Mouse (Mus musculus): ENCODE measurements at regions not wholly inside any gene's neighbourhood (a gene's known extent, or its start where the extent isn't known, plus 50 kb on each side); places are given as distances from the start of the nearest gene placed in this dataset.

- Histone ChIP-seq H3K36me3 (ENCODE audit: insufficient read depth, low read length) (no peaks in the 10 kb centered on the region), H3K4me2 (ENCODE audit: low read depth, low read length) (no peak overlapping the region), H3K4me3 (ENCODE audit: low read length) (no peak overlapping the region), H3K9me3 (ENCODE audit: low read length) (no peaks in the 10 kb centered on the region), H3K27me3 (ENCODE audit: insufficient read depth, low read length) (no peaks in the 10 kb centered on the region), H3K9ac (replicated peaks; ENCODE audit: low read length) (no peak overlapping the region), H3K27ac (no peak overlapping the region), H3K4me1 (ENCODE audit: insufficient read depth, low read length) (no peaks in the 10 kb centered on the region)
- DNase-seq (ENCODE audit: low spot score) (peak; percentile 29), ATAC-seq (0 out of 2 replicates have a peak, but pooled peaks have one; percentile 45)
- TF ChIP-seq CTCF (IDR thresholded peaks at IDR 0.05; ENCODE audit: low read depth) = no peak
- WGBS = 33% methylated on average over 13 of the region's 13 CpGs
These were observed 126.9 kb upstream of the Pabpc6 start for GRCm38 (mm10) chr17:9796225-9796988.

- no peak for TF ChIP-seq CTCF (IDR thresholded peaks at IDR 0.05; ENCODE audit: low read depth)
- Histone ChIP-seq H3K9me3 (ENCODE audit: low read length) (no peaks in the 10 kb centered on the region), H3K27ac (peak overlapping the region; percentile 69; the same call in 1 of the 2 replicates), H3K27me3 (ENCODE audit: insufficient read depth, low read length) (no peaks in the 10 kb centered on the region), H3K36me3 (ENCODE audit: insufficient read depth, low read length) (no peaks in the 10 kb centered on the region), H3K4me1 (ENCODE audit: insufficient read depth, low read length) (peaks cover 4% of the 10 kb centered on the region; the same call in 1 of the 2 replicates), H3K9ac (replicated peaks; ENCODE audit: low read length) (no peak overlapping the region), H3K4me2 (ENCODE audit: low read depth, low read length) (no peak overlapping the region), H3K4me3 (ENCODE audit: low read length) (no peak overlapping the region)
- 84% methylated on average over 5 of the region's 5 CpGs for WGBS
- ATAC-seq (no peak), DNase-seq (ENCODE audit: low spot score) (no peak)
These were observed 109.3 kb upstream of the Pabpc6 start for GRCm38 (mm10) chr17:9778866-9779265.

- Histone ChIP-seq H3K9me3 (ENCODE audit: low read length) (no peaks in the 10 kb centered on the region), H3K36me3 (ENCODE audit: insufficient read depth, low read length) (no peaks in the 10 kb centered on the region), H3K27ac (peak overlapping the region; percentile 69), H3K9ac (replicated peaks; ENCODE audit: low read length) (no peak overlapping the region), H3K4me3 (ENCODE audit: low read length) (no peak overlapping the region), H3K4me2 (ENCODE audit: low read depth, low read length) (no peak overlapping the region), H3K27me3 (ENCODE audit: insufficient read depth, low read length) (no peaks in the 10 kb centered on the region), H3K4me1 (ENCODE audit: insufficient read depth, low read length) (peaks cover 4% of the 10 kb centered on the region; the same call in 1 of the 2 replicates)
- no peak for ATAC-seq
- TF ChIP-seq CTCF (IDR thresholded peaks at IDR 0.05; ENCODE audit: low read depth) = no peak
- no peak for DNase-seq (ENCODE audit: low spot score)
These were observed 107.6 kb upstream of the Pabpc6 start for GRCm38 (mm10) chr17:9777165-9777564.

GRCm38 (mm10) chr17:9776286-9777016, 106.9 kb upstream of the Pabpc6 start:
- no peak overlapping the region for H3K9ac ChIP-seq (replicated peaks; ENCODE audit: low read length)
- H3K4me1 ChIP-seq (ENCODE audit: insufficient read depth, low read length) = peaks cover 4% of the 10 kb centered on the region; the same call in 1 of the 2 replicates
- 25% methylated on average over 8 of the region's 9 CpGs for WGBS
- no peak overlapping the region for H3K4me3 ChIP-seq (ENCODE audit: low read length)
- no peak for TF ChIP-seq CTCF (IDR thresholded peaks at IDR 0.05; ENCODE audit: low read depth)
- H3K27me3 ChIP-seq (ENCODE audit: insufficient read depth, low read length) = no peaks in the 10 kb centered on the region
- peak; percentile 92 for ATAC-seq
- H3K27ac ChIP-seq = peak overlapping the region; percentile 69
- no peaks in the 10 kb centered on the region for H3K9me3 ChIP-seq (ENCODE audit: low read length)
- H3K4me2 ChIP-seq (ENCODE audit: low read depth, low read length) = no peak overlapping the region
- no peaks in the 10 kb centered on the region for H3K36me3 ChIP-seq (ENCODE audit: insufficient read depth, low read length)
- peak; percentile 83 for DNase-seq (ENCODE audit: low spot score)

GRCm38 (mm10) chr17:9775668-9776151, 106.2 kb upstream of the Pabpc6 start:
- TF ChIP-seq CTCF (IDR thresholded peaks at IDR 0.05; ENCODE audit: low read depth) = no peak
- no peak overlapping the region for H3K4me2 ChIP-seq (ENCODE audit: low read depth, low read length)
- ATAC-seq (peak; percentile 93), DNase-seq (ENCODE audit: low spot score) (peak; percentile 82)
- no peak overlapping the region for H3K4me3 ChIP-seq (ENCODE audit: low read length)
- 20% methylated on average over 9 of the region's 9 CpGs for WGBS
- no peak overlapping the region for H3K9ac ChIP-seq (replicated peaks; ENCODE audit: low read length)
- H3K27me3 ChIP-seq (ENCODE audit: insufficient read depth, low read length) = no peaks in the 10 kb centered on the region
- H3K4me1 ChIP-seq (ENCODE audit: insufficient read depth, low read length) = peaks cover 4% of the 10 kb centered on the region; the same call in 1 of the 2 replicates
- peak overlapping the region; percentile 69 for H3K27ac ChIP-seq
- H3K9me3 ChIP-seq (ENCODE audit: low read length) = no peaks in the 10 kb centered on the region
- no peaks in the 10 kb centered on the region for H3K36me3 ChIP-seq (ENCODE audit: insufficient read depth, low read length)

GRCm38 (mm10) chr17:9774740-9775629, 105.5 kb upstream of the Pabpc6 start:
- ATAC-seq = no peak
- 51% methylated on average over 11 of the region's 11 CpGs for WGBS

More at GRCm38 (mm10) chr17:9774740-9775629, 105.5 kb upstream of the Pabpc6 start:
- H3K9ac ChIP-seq (replicated peaks; ENCODE audit: low read length) = no peak overlapping the region
- no peaks in the 10 kb centered on the region for H3K9me3 ChIP-seq (ENCODE audit: low read length)
- no peaks in the 10 kb centered on the region for H3K27me3 ChIP-seq (ENCODE audit: insufficient read depth, low read length)
- no peaks in the 10 kb centered on the region for H3K36me3 ChIP-seq (ENCODE audit: insufficient read depth, low read length)
- peak; percentile 23 for DNase-seq (ENCODE audit: low spot score)
- H3K4me3 ChIP-seq (ENCODE audit: low read length) = no peak overlapping the region
- H3K27ac ChIP-seq = peak overlapping the region; percentile 69
- H3K4me1 ChIP-seq (ENCODE audit: insufficient read depth, low read length) = peaks cover 4% of the 10 kb centered on the region; the same call in 1 of the 2 replicates
- no peak overlapping the region for H3K4me2 ChIP-seq (ENCODE audit: low read depth, low read length)
- TF ChIP-seq CTCF (IDR thresholded peaks at IDR 0.05; ENCODE audit: low read depth) = no peak
